Mouse (Mus musculus) lung, postnatal 36 days (tissue): ENCODE results near the gene Hhat.

ENCODE experiments used
- DNase-seq: peaks from one replicate; pipeline ENCODE4 v3.0.0; 2022; ENCODE audit warnings: mixed read lengths

Gene Hhat

DNA sequence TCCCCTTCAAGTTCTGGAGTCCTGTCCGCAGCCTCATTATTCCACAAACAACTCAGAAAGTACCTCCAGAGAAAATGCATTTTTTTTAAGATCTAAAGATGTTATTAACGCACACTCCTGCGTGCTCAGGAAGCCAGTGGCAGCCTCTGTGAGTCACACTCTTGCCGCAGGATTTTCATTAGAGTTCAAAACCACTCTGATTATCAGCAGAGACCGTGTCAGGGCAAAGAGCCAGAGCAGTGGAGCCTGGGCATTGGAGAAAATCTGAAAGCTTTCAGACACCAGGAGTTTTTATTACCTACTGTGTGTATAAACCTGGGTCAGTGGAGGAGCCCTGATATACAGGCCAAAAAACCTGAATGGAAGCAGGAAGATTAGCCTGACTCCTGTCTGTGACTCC is 292.8 kb downstream of the Hhat start:
- no peak for DNase-seq

DNA sequence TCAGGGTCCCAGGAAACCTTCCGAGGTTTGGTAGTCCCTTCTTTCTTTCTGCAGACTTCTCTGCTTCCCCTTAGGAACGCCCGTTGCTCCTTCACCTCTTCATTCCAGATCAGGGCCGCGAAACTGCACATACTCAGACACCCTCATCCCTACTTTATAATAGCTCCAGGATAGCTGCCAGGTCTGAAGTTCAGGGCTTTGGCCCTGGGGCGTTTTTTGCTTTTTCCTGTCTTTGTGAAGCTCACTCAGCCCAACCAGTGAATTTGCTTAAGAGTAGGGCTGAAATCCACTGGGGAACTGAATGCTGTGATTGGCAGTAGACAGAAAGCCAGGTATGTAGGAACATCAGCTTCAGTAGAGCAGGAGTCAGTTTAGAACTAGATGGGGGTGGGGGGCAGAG is 293.5 kb downstream of the Hhat start:
- no peak for DNase-seq

DNA sequence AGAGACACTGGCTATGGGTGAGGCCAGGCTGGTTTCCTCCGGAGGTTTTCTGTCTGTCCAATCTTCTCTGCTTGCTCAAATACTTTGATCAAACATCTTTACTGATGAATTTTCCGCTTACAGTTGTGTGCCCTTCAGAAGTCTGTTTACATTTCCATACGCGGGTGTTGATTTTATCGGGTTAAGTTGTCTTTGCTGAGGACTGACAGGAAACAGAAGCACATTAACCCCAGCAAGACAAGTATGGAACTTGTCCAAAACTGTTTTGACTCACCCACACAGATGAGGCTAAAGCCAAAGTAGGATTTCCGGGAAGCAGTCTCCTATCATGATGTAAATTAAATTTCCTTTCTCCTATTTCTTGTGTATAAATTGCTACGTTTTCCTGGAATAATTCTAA is 294.3 kb downstream of the Hhat start:
- peak; percentile 61 for DNase-seq

DNA sequence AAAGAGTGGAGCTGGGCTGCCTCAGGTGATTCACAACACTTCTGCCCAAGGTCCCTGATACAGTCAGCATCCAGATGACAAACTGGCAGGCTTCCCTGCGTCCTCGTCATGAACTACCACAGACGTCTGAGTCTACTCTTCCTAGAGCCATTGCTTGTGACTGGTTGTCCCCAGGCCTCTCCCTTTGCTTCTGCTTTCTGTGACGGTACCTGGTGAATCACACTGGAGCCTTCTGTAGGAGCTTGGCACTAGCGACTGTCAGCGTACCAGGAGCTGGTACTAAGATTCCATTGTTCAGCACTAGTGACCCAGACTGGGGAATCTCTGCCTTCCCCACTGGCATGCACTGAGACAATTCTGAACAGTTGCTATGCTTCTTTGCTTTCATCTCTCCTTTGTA is 297.9 kb downstream of the Hhat start:
- no peak for DNase-seq

DNA sequence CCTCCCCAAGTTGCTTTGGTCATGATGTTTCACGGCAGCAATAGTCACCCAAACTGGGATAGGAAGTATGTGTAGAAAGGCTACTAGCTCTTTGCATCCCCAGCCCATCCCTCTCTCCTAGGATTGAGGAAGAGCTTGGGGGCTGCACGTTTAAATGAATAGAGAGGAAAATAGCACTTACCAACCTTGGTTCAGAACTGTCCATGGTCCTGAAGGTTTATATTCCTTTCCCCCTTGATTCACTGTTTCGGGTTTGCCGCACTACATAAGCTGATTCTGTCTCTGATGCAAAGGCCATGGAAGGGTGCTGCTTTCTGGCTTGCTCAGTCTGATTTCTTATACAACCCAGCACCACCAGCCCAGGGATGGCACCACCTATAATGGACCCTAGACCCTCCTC is 298.7 kb downstream of the Hhat start:
- DNase-seq: no peak

DNA sequence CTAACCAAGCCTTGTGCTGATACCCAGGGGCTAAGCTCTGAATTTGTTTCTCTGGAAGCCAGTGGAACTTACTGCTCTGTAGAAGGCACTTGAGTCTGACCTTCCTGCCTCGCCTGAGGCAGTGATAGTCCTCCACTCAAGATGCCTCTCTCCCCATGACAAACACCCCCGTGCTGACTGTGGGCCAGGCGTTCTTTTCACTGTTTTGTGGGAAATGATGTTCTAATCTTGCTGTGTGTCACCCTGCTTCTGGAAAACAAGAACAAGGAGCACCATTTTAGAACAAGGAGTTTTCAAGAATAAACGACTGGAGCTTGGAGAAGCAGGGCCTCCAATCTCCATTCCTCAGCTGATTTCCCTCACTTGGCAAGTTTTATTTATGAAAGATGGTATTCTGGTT is 307.3 kb downstream of the Hhat start:
- no peak for DNase-seq

DNA sequence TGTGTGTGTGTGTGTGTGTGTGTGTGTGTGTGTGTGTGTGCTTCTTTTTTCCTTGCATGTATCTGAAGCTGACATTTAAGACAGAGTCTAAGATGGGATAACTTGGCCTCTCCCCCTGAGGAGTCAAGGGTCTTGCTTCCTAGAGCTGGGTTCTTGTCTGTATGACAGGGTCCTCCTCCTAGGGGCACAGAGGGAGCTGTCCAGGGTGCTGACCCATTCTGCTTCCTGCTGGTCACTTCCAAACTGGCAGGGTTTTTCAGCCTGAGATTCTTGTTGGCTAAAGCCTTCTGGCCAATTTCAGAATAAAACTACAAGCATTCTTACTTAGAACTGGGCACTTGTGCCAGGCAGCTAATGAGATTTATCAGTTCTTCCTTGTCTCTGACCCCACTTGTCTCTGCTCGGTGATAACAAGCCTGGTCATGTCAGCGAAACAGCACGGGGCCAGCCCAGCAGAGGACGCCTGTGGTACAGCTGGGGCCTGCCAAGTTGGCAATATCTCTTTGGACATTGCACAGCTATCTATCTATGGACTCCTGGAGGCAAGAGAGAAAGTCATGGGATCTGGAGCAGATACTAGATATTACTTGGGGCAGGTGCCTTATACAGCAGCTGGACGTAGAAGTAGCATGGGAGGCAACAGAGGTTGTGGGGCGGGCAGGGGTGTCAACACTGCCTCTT is 313.4 kb downstream of the Hhat start:
- no peak for DNase-seq

DNA sequence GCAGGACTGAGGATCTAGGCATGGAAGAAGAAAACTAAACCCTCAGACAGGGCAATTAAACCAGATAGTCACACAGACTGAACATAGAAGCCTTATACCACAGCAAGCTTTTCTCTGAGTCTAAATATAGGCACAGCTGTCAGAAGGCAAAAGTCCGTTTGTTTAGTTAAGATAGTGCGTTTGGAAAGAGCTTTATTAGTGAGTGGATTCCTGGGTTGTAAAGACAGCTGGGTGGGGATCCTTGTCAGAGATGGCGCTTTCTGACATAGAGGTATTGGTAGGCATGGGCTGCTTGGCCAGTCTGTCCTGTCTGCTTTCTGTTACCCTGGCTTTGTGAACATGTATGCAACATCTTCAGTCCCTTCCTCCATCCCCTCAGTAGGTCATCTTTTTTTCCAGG is 314.0 kb downstream of the Hhat start:
- no peak for DNase-seq

DNA sequence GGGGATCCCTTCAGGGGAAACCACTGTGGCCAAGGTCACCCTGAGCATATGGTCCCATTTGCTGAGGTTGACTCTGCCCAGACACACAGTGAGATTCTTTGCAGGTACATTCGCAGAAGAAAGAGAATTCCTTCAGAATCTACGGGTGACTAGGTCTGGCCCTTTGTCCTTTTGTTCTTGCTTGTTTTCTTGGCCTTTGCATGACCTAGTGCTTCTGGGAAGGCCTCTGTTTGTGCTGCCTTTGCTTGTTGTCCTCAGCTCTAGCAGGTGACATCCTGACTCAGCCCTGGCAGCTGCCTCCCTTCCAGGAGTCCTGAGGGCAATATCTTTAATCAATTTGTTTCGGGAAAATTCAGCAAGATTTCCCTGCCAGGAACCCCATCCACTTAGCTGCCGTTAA is 316.0 kb downstream of the Hhat start:
- DNase-seq: no peak

DNA sequence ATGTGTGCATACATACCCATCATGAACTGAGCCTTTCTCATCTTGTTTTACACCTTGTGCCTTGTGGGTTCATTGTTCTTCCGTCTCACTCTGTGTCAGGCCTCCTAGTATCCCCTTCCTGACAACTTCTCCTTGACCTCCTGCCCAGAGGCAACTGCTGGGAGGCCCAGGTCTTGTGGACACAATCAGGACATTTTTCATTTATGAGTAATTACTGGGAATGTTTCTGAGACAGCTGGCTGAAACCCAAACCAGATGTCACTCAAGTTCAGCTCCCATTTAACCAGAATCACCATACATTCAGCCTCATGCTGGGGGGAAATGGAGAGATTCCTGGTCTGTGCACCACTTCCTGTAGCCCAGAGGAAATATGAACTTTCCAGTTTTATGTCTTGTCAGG is 316.5 kb downstream of the Hhat start:
- DNase-seq: no peak

DNA sequence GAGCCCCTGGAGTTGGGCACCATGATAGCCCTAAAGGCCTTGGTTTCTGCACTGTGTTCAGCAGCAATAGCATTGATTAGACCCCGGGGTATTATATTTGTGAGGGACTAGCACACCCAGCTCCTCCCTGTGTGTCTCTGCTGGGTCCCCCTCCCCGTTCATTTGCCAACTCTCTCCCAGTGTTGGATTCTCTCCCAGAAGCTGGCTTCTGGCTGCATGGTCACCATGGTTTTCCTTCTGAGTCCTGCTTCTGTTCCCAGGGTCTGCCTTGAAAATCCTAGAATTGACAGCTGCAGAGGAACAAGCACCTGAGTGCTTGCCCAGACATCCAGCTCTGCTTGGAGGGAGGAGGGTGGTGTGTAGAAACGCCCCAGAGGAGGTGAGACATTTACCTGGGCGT is 319.3 kb downstream of the Hhat start:
- DNase-seq: no peak

DNA sequence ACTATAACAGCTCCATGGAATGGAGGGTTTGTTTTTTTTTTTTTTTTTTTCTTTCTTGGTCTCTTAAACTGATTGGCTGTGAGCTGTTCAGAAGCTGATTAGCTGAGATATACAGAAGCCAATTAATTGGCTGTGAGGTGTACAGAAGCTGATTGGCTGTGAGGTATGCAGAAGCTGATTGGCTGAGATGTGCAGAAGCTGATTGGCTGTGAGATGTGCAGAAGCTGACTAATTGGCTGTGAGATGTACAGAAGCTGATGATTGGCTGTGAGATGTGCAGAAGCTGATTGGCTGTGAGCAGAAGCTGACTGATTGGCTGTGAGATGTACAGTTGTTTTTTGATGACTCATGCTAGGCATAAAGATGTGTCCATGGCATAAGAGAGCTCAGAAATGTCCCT is 320.6 kb downstream of the Hhat start:
- DNase-seq: no peak

DNA sequence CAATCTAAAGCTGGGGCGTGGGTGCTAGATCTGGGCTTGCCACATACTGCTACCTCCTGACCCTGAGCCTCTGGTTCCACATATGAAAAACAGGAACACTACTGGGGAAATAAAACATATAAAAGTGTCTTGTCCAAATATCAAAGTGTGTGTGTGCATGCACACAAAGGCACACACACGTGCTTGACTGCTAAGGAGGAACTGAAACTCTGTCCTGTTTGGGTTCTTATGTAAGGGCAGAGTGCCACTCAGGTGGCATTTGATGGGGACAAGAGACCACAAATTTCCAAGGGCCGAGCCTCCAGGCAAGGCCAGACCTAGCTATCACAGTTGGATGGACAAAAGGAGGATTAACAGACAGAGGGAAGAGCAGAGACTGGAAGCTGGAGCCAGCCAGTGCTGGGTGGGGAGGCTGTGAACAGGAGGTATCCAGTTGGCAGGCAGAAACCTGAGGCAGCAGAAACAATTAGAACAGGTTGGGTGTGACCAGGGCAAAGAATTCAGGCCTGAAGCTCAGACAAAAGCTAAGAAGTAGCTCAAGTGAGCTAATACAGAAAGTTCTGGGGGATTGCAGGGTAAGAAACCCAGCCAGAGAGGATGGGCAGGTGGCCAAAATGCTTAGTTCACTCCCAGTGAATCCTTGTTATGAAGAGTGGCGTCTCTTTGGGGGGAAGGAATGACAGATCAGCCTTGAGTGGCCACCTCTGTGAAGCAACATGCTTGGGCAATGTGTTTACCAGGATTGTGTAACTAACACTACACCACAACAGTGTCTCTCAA is 321.3 kb downstream of the Hhat start:
- no peak for DNase-seq

DNA sequence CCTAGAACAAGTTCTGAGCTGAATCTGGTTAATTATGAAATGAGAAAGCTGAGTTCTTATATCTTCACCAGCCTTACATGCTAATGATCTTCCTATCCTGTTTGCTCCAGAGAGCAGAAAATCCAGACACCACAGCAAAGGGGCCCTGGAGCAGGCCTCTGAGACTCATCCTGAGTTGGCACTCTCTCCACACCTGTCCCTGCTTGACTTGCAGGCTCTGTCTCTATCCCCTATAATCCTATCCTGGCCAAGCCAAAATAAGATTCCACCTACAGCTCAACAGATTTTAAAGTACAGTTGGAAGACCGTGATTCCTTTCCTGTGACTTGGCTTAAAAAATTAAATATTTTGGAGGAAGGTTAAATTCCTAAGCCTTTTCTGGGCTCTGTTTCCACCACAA is 322.5 kb downstream of the Hhat start:
- DNase-seq: no peak

DNA sequence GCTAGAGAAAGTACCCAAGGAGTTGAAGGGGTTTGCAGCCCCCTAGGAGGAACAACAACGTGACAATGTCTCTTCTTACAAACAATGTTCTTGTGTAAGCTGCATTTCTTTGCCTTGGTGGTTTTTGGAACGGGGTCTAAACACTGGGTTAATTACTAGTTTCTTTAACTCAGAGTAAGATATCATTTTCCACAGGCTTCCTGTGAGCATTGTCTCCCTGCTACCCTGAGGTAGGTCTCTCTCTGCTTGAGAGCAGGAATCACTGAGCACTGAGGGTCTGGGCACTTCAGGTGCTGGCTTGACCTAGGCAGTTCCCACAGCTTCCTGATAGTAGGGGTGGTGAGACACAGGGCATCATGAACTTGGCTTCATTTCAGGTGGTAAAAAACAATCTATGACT is 323.4 kb downstream of the Hhat start:
- DNase-seq: no peak
